Mouse (Mus musculus) frontal cortex, postnatal 36 days (tissue): ENCODE results near the gene Adamtsl1.

ENCODE experiments used
- DNase-seq, 2 experiments: peaks; one replicate each; pipeline ENCODE4 v3.0.0; 2022; ENCODE audit warnings: low spot score in 2 of 2

The Adamtsl1 gene

DNA sequence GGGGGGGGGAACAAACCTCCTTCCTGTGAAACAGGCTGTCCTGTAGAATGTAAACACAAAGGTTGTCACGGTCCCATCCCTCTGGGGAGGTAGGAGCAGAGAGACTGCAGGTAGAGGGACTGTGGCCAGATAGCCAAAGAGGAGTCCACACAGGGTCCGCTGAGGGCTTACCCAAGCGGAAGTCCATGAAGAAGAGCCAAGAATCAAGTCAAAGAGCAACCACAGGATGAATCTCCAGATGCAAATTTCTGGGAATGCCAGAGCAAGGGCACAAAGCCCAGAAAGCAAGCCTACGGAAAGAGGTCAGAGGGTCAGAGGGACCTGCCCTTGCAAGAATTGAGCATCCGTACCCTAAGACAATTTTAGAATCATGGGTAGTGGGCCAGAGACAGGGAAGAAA lies 677.2 kb downstream of the Adamtsl1 start:
- DNase-seq: no peak

DNA sequence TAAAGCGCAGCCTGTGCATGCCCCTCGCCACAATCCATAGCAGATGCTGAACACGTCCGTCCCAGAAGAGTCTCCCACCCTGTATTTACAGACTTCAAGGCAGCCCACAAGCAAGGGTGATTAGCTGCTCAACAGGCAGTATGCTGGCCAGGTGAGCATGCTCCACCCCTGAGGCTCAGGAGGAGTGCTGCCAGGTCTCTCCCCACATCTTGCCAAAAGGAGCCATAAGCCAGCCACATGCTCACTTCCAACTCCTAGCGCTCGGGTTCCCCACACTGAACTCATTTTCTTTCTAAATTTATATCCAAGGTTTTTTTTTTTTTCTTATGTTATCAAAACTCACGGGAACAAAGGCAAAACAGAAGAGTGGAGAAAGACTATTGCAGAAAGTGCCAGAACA lies 687.8 kb downstream of the Adamtsl1 start:
- no peak for DNase-seq

DNA sequence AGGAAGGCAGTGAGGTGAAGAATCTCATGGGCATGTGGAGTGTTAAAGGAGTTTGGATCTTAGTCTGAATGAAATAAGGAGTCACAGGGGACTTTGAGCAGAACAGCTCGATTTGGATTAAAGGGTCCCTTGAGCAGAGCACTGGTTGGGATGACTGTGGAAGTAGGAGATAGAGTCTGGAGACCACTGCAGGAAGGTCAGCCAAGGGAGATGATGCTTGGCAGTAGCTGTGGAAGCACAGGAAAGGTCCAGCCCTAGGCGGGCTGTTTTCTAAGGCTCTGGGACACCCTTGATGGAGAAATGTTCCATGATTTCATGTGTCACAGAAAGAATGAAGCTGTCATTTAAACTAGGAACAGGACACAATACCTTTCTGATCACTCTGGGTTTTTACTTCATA lies 689.3 kb downstream of the Adamtsl1 start:
- no peak for DNase-seq

DNA sequence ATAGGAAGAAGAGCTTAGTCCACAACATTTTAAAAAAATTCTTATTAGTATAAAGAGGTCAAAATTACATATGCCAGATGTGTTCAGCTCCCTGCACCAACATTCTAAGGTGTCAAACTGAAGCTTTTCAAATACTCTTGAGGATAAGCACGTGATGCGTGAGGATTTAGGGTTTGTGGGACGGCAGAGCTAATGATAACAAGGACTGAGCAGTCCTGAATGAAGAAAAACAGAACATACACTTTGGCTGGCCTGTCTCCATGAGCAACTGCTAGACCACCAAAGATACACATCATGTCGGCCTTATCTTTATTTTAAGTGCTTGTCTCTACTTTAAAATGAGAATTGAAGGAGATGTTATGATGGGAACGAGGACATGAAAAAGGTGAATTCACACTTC lies 710.9 kb downstream of the Adamtsl1 start:
- DNase-seq: no peak

DNA sequence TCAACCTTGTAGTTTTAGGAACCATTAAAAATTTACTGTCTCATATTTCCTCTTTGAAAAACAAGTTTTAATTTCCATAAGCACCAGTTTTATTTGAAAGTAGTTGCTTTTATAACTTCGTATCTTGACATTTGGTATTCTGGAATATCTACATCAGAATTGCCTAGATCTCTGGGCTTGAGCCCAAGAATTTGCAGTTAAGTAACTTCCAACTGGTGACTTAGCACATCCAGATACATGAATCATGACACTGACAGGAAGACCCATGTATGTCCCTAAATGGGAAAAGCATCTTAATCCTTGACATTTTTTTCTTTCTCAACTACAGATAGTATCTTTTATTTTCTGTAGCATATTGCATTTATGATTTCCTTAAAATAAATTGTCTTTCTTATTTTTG lies 713.1 kb downstream of the Adamtsl1 start:
- DNase-seq: peak in 1 of 2 experiments; percentile 48

DNA sequence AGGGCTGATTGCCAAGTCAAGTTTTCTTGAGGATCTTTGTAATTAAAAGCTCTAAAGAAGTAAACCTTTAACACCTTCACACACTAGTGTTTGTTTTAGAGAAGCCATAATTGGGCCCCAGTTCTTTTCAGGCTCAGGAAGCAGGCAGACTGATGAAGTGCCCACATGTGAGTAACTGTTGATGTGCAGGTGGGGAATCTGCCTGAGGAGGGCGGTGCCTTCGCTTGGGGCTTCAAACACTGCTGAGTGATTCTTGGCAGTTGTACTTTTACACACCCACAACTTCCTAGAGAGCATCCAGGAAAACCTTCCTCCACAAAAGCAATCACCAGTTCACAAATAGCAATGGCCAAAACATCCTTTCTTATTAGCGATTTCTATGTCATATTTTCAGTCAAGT lies 719.2 kb downstream of the Adamtsl1 start:
- peak in 1 of 2 experiments; percentile 4 for DNase-seq

DNA sequence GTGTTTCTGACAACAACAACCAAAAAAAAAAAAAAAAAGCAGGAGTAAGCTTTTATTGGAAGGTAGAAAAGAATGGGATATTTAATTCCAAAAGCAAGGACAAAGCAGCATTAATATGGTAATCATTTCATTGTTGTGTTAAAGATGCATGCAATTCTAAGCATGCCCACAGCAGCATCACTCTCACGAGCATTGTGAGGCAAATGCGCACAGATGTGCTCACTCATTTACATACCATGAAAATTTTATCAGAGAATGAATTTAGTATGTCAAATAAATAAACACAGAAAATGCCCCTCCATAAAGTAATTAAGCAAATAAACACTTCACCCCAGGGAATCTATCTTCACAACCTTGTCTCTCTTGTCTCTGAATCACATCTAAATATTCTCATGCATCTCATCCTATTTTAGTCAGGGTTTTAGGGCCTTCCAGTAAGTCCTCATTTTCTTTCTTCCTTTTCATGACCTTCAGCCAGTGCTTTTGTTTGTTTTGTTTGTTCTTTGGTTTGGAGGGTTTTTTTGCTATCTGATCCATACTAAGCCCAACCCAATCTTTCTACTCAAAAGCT lies 728.0 kb downstream of the Adamtsl1 start:
- no peak for DNase-seq

DNA sequence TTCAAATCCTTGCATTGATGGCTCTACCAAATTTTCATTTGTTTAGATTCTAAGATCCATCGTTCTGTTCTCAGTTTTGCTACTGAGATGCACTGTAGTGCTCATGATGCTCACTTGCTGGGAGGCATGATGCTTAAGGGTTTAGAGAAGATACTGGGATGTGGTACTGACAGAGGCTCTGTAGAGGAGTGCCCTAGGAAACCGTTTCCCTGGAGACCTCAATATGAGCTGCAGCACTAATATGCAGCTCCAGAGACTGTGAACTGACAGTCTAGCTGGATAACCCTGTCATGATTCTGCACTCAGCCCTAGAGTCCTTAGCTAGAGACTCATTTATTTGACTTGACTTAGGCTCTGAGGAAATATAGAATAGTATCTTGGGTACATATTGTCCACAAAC lies 756.1 kb downstream of the Adamtsl1 start:
- no peak for DNase-seq

DNA sequence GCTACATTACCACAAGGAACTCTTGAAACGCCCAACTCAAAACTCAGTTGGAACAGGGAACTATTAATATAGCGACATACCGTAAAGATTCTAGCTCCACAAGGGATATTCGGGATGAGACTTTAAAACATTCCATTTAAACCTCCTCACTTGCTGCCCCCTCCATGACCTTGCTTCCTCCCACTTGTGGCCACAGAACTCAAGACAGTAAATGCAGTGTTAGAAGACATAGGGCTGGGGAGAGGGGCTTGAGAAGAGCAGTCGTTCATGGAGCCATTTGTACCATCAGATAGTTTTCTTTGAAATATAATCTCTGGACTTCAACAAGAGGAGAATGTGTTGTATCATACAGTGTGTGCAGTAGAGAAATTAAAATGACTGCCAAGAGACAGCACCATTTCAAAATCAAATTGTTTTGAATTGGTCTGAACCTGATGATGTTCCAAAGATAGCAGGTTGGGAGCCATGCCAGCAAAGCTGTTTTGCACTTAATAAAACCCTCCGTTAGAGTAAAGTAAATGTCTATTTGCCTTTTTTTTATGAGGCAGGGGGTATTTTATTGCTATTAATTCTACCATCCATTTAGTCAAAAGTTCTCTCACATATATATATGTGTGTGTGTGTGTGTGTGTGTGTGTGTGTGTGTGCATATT lies 759.9 kb downstream of the Adamtsl1 start:
- no peak for DNase-seq

DNA sequence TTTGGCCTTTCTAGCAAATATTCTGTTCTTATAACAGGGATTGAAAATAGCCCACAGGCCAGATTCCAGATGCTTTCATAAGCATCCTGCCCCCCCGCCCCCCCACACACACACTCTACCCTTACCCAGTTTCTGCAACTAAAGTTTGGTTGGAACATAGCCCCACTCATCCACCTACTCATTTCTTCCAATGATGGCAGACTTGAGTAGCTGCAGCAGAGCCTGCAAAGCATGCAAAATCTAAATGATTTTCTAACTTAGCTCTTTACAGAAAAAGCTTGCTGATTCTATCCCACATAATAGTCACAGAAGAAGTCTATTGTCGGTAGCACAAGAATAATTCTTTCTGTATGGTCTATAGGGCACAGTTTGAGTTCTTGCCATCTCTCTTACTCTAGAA lies 760.7 kb downstream of the Adamtsl1 start:
- no peak for DNase-seq

DNA sequence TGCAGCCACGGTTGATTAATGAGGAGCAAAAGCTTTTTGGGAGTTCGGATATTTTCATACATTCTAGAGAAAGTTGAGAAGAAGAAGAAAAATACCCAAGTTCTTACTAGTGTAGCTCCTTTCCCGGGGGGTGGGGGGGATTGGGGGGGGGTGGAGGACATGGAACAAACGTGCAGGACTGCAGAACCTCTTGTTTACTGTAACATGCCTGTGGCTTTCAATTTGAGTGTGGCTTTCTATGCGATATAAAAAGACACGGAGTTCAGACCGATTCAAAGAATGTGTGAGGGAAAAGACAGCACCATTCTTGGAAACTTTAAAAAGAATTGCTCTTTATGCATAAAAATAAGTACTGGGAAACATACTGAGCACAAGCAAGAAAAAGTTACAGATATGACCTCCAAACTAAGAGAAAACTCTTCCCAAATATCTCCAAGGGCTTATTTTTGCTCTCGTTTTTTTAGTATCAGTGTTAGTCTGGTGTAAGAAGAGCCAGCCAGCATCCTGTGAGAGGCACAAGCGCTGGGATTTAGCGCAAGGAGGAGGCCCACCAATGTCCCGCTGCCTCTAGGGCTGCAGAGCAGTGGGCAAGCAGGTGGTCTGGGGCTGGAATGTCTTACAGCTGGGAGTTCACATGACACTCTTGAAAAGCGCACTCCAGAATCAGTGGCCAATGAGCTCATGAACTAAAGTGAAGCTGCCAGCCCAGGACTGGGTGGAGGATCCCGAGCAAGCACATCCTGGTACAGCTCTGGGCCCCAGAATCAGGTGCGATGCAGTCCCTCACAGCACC lies 762.2 kb downstream of the Adamtsl1 start:
- DNase-seq: no peak

DNA sequence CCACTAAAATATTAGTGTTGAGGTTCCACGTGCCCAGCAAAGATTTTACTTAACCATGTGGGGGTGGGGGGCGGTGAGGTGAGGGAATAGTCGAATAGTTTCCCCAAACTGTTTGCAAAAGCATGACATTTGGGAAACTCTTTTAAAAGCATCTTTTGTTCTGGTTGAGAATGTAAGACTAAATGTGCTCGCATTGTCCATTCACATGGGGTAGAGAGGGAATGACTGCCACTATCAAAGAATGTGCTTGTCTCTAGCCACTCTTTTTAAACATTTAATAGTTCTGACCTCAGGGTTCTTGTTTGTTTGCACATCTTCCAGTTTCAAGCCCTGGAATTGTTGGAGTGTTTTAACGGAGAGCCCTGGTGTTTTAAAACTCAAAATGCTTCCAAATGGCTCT lies 764.6 kb downstream of the Adamtsl1 start:
- DNase-seq: no peak

DNA sequence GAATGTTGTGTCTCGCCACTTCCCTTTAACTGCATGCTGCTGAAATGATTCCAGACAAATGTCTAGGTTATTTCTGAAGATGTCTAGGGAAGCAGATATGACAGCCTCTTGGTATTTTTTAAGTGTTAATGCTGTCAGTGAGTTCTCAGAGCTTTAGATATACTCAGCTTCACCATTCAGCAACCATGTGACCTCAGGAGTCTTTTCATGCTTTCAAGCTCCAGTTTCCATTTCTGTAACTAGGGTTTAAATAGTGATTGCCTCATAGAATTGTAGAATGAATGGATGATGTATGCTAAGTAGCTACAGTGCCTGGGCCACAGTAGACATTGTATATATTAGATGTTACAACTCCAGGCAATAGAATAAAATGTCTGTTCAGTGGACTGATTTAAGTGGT lies 772.6 kb downstream of the Adamtsl1 start:
- DNase-seq: no peak

DNA sequence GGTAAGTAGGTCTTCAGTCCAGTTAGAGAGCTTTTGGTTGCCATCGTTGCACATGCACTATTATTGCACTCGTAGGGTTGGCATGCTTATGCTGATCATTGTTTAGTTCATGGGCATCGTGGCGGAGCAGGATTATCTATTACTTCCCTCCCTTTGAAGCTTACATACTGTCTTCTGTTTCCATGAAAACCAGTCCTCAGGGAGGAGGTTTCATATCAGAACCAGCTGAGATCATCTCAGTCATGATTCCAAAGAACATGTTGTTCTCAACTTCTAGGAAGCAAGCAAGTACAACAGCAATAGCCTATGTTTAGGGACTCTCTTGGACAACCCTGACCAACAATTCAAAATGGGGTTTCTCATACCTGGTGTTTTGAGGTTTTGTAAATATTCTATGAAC lies 774.3 kb downstream of the Adamtsl1 start:
- no peak for DNase-seq

DNA sequence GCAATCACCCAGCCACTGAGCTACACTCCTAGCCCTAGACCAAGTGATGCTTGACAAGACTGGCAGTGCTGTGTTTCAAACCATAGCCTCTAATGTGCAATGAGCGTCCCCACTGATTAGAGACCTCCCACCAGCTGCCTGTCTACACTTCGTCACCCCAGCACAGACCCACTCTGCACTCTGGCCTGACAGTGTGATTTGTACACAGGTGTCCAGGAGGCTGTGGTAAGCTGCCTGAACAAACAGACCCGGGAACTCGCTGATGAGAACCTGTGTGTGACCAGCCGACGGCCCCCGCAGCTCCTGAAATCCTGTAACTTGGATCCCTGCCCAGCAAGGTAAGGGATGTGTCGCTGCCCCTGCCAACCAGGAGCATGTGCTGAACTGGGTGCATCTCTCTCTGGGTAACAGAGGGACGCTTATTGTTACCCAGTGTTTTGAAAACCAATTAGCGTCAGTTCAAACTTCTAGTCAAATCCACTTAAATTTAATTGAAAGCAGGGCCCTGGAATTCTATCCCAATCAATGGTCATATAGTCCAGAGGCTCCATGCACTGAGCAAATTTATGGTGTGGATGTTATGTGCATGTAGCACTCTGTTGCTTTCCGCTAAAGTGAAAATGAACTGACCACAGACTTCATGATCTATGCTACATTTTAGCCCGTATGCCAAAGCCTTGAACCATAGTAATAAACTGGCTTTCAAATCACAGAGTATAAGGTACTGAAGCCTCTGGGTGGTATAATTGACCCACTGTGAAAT lies 775.7 kb downstream of the Adamtsl1 start:
- no peak for DNase-seq

DNA sequence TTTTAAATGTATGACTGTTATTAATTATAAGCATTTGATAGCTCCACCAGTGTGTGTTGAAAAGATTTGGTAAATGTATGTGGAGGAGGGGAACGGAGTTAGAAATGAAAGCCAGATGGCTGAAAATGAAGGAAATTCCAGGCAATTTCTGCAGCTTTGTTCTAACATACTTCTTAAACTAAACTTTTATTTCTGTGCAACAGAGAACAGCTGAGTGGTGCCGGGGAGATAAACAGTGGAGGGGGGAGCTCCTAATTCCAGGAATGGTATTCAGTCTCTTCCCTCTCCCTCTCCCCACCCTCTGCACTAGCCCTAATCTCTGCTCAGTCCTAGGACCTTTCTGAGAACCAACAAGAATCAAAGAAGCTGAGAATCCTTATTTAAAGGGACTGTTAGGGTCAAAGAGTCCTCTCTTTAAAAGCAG lies 780.9 kb downstream of the Adamtsl1 start:
- DNase-seq: no peak

DNA sequence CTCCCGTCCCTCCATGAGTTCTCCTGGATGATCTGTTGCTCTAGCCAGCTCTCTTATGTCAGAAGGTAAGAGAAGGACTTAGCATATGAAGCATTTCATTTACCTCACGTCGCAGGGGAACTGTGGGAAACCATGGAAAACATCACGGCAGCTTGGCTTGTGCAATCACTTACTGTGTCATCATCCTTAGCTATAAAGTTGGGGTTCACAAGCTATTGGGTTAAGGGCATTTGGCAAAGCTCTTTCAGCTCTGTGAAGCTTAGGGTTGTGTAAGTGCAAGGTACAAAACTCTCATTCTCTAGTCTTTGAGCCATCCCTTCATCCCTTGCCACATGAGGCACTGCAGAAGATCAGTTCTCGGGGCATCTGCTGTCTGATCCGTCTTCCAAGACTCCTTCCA lies 787.5 kb downstream of the Adamtsl1 start:
- no peak for DNase-seq

DNA sequence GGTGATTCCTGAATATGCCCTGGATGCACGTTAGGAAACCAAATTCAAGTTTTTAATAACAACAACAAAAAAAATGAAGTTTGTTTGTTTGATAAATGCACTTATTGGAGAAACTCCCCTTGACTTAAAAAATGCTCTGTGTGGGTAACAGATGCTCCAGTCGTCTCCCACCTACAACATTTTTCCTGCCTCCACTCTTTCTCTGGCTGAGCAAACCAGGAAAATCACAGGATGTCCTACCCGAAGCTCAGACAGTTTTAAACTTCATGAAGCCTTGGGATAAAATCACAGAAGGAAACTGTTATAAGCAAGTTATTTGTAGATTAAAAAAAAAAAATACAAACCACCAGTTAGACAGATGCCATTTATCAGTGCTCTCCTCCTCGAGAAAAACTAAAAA lies 788.1 kb downstream of the Adamtsl1 start:
- DNase-seq: no peak

DNA sequence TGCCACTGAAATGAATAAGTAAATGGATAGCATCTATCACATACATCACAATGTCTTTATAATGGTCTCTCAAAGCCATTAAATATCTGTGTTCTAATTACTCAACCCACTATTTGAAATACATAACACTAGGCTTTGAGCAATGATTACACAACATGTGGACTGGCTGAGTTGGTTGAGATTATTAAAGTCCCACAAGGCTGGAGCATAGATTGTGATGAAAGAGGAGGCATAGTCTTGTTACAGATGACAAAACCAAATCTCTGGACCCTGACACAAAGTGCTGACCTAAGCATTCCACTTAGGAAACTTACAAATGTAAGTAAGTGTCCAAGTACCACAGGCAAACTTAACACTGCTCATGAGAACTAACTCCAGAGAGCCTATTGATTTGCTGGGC lies 792.8 kb downstream of the Adamtsl1 start:
- no peak for DNase-seq

DNA sequence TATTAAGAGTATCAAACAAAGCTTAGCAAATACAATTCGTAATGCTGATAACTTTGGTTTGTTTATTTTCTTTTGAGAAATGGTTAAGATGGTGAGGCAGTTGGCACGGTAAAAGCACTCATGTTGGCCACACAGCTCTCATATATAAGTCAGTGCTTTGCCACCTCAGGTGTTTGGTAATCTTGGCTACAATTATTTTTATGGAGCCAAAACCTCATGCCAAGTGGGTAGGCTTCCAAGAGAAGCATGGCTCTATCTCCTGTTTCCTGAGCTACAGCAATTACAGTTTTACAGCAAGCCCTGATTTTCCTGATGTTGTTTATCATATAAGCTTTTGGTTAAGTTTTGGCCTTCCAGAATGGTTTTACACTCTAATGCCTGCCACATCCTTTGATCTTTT lies 795.2 kb downstream of the Adamtsl1 start:
- no peak for DNase-seq

DNA sequence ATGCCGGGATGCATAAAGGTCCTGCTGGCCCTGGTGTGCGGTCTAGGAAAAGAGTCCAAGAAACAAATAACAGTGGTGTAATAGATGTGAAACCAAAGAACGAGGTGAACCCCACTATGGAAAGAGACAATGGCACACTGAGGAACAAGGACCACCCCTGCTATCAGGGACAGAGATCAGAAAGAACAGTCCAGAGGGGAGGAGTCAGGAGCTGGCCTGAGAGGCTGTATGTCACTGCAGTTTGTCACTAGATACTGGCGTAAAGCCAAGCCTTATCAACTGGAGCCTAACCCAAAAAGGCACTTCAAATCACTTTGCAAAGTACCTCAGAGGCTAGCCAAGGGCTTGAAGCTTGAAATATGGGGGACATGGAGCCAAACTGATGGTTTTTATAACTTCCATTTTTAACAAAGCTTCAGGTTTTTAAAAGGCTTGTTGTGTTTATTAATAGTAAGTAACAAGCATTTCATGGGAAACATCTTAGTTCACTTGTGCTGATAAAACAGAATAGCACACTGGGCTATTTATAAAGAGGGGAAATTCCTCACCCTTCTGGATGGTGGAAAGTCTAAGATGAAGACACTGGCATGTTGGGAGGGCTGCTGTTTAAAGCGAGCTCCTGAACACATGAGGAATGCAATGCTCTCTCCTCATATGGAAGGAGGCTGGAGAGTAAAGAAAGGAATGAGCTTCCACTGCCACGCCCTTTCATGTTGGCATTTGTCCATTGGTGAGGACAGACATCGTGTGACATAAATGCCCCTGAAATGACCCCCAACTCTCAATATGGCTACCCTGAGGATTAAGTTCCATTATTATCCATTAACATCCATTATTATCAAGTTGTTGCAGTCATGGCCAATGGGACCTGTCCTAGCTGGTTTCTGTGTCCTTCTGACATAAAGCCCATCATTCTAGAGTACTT lies 797.1 kb downstream of the Adamtsl1 start:
- no peak for DNase-seq
